Mouse (Mus musculus) megakaryocyte, embryonic 14.5 days (primary cell): ENCODE data around the gene Ccdc186.

Source experiments
- FLI1 ChIP-seq: IDR thresholded peaks from 2 replicates; pipeline ENCODE4 v1.6.1; 2012; ENCODE audit warnings: low read length, inconsistent platforms, mixed read lengths
- GATA1 ChIP-seq: IDR thresholded peaks from 3 replicates; pipeline ENCODE4 v1.6.1; 2012; ENCODE audit warnings: mixed read lengths, low read length, inconsistent platforms, borderline replicate concordance

- TF ChIP-seq GATA1 (no peak), FLI1 (no peak)
Measured at GRCm38 (mm10) chr19:56745061-56745460, 76.9 kb downstream of the Ccdc186 start.
